Comparison of ENCODE assay signal across 29 mouse cellular contexts in the genomic region with DNA sequence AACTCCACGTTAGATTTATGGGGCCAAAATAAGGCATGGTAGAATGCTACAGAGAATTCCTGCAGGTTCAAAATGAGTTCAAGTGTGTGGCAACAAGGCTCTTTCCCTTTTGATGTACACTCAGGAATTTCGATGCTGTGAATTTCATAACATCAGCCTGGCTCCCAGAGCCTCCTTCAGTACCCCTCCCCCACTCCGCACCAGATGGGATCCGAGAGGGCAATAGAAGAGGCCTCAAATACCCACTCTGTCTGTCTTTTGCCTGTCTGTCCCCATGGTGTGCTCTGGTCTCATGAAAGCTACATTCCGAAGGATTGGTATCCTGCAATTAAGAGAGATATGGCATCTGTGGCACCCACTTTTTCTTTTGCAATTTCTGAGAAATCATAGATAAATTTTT.
A peak's percentile ranks its signal among the peaks of the same experiment; 100 is the strongest.
DNase-seq lines count a peak whose midpoint lies in the region; ATAC-seq and TF ChIP-seq lines count a peak whose summit lies in the region.
"Had no signal": no experiment of that assay in that cellular context is flagged by ENCODE, and none has a peak within 500 bp of the region (broad histone marks: within the 10 kb centered on the region; RNA-seq: fewer than 3 reads in every experiment).

No protein-coding gene starts in this region.

- no peaks in the 10 kb centered on the region for H3K36me3 ChIP-seq in lung, postnatal 0 days (ENCODE audit: insufficient read depth, low read length)
- H3K36me3 ChIP-seq: forebrain, embryonic 10.5 days; heart, embryonic 15.5 days; limb, embryonic 12.5 days; midbrain, embryonic 12.5 days; neural tube, embryonic 12.5 days; stomach, embryonic 15.5 days had no signal

- H3K9ac ChIP-seq in lung, postnatal 0 days (replicated peaks; ENCODE audit: low read depth), result no peak overlapping the region
- H3K9ac ChIP-seq: heart, embryonic 15.5 days; limb, embryonic 12.5 days; liver, postnatal 0 days; midbrain, embryonic 12.5 days; neural tube, embryonic 12.5 days; stomach, embryonic 15.5 days had no signal

- no peaks in the 10 kb centered on the region for H3K27me3 ChIP-seq in lung, postnatal 0 days (replicated peaks; ENCODE audit: insufficient read depth, low read length)
- H3K27me3 ChIP-seq: midbrain, embryonic 12.5 days; neural tube, embryonic 12.5 days had no signal

- TF ChIP-seq EP300 in lung, postnatal 0 days (IDR thresholded peaks at IDR 0.05), result no peak; the same call in 1 of the 2 replicates

- 31% methylated on average over 5 of the region's 5 CpGs for WGBS in lung, postnatal 0 days
- WGBS in lung, adult 2 months, result 47% methylated on average over 5 of the region's 5 CpGs

- TF ChIP-seq CTCF in lung, postnatal 0 days (IDR thresholded peaks at IDR 0.05), result no peak
- no peak for TF ChIP-seq CTCF in lung, adult 2 months (IDR thresholded peaks at IDR 0.05; ENCODE audit: insufficient read depth, low read length)

- no peak overlapping the region for H3K27ac ChIP-seq in lung, postnatal 0 days (ENCODE audit: low read length)
- H3K27ac ChIP-seq: forebrain, embryonic 10.5 days; heart, adult 2 months; heart, embryonic 15.5 days; limb, embryonic 12.5 days; midbrain, embryonic 12.5 days; neural tube, embryonic 12.5 days; stomach, embryonic 15.5 days had no signal

- TF ChIP-seq POLR2A in lung, adult 2 months (IDR thresholded peaks at IDR 0.05; ENCODE audit: borderline replicate concordance, extremely low read depth, low read depth, low read length), result no peak

- peak; percentile 42 for DNase-seq in embryo, embryonic 10 days (ENCODE audit: low spot score)
- DNase-seq in embryo, embryonic 9.5 days (ENCODE audit: extremely low spot score), result no peak
- peak; percentile 49 for DNase-seq in lung, postnatal 0 days (ENCODE audit: low spot score)
- no peak for DNase-seq in lung, adult 2 months
- DNase-seq in adipocyte (ENCODE audit: low spot score), result peak; percentile 35
- peak; percentile 82 for DNase-seq in mesoderm, embryonic 11.5 days (ENCODE audit: low read depth, low spot score)
- no peak for DNase-seq in urinary bladder, postnatal 14 days (ENCODE audit: low spot score)
- DNase-seq: adrenal gland, postnatal 36 days; cerebellum, adult 9-10 months; gastrocnemius, postnatal 25 days; heart, adult 2 months; heart, postnatal 36 days; kidney, adult 9 months; kidney, postnatal 14 days; layer of hippocampus, postnatal 36 days; liver, postnatal 0 days; right cerebral cortex, adult 18-20 months; right cerebral cortex, postnatal 4 days; thymus, postnatal 25 days had no signal

- no peak overlapping the region for H3K4me2 ChIP-seq in lung, postnatal 0 days (replicated peaks; ENCODE audit: low read depth, low read length)
- H3K4me2 ChIP-seq: heart, embryonic 15.5 days; limb, embryonic 12.5 days; liver, embryonic 11.5 days; midbrain, embryonic 12.5 days; neural tube, embryonic 12.5 days; stomach, embryonic 15.5 days had no signal

- H3K4me1 ChIP-seq in lung, postnatal 0 days (ENCODE audit: insufficient read depth, low read depth, low read length), result no peaks in the 10 kb centered on the region
- H3K4me1 ChIP-seq in lung, adult 2 months (ENCODE audit: control insufficient read depth, insufficient read depth, low read length), result no peaks in the 10 kb centered on the region
- H3K4me1 ChIP-seq: midbrain, embryonic 12.5 days; stomach, embryonic 15.5 days had no signal

- no peak overlapping the region for H3K4me3 ChIP-seq in lung, postnatal 0 days (ENCODE audit: low read depth, low read length)
- no peak overlapping the region for H3K4me3 ChIP-seq in lung, adult 2 months (replicated peaks; ENCODE audit: extremely low read depth, low read depth, low read length)
- H3K4me3 ChIP-seq: forebrain, embryonic 10.5 days; heart, adult 2 months; heart, embryonic 15.5 days; limb, embryonic 12.5 days; midbrain, embryonic 12.5 days; neural tube, embryonic 12.5 days; stomach, embryonic 15.5 days had no signal

- no peaks in the 10 kb centered on the region for H3K9me3 ChIP-seq in lung, postnatal 0 days (ENCODE audit: low read length)
- H3K9me3 ChIP-seq: forebrain, embryonic 10.5 days; heart, embryonic 15.5 days; limb, embryonic 12.5 days; midbrain, embryonic 12.5 days; neural tube, embryonic 12.5 days; stomach, embryonic 15.5 days had no signal

- no peak; the same call in 1 of the 2 replicates for ATAC-seq in lung, postnatal 0 days
- ATAC-seq: forebrain, embryonic 16.5 days; hindbrain, embryonic 16.5 days; intestine, embryonic 16.5 days; liver, postnatal 0 days had no signal

Comparison
In these comparisons a context has a peak if more than half of its experiments do, and no peak if none do; other contexts are left out.
1. DNase-seq: peak in embryo, embryonic 10 days (single experiment), lung, postnatal 0 days (single experiment), adipocyte (single experiment) and mesoderm, embryonic 11.5 days (single experiment); none in embryo, embryonic 9.5 days (single experiment), lung, adult 2 months (single experiment) and urinary bladder, postnatal 14 days (single experiment).